Mouse (Mus musculus): ENCODE results near the gene Adamts8. TPM values are rescaled to one million over a fixed set of nuclear protein-coding genes. Genes with fewer than 3 reads are reported as not detected.

Adamts8 gene
- polyA plus RNA-seq, 1 experiment from 2014 or later = 1.7 TPM

DNA sequence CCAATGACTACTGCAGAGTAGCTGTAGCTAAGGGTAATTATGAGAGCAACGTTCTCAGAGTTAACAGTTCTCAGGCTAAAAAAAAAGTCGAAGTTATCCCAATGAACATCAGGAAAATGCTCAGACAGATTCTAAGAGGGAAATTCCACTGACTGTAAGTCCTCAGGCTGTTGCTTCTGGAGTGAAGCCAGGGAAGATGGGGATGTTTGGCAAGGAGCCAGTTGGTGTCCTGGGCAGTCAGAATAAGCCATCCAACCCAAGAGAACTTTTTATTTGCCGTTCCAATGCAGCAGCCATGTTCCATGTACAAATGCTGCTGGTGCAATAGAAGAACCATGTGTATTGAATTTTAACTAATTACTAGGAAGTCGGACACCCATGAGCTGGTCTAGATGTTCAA lies 8.2 kb downstream of the Adamts8 start:
- no peak for ATAC-seq (ENCODE audit: insufficient number of reproducible peaks, insufficient read depth, low FRiP score, low TSS enrichment, low read depth)
- H3K27ac ChIP-seq = no peak overlapping the region
- H3K9me3 ChIP-seq = no peaks in the 10 kb centered on the region
- 83% methylated on average over 4 of the region's 4 CpGs for WGBS
- no peak overlapping the region for H3K9ac ChIP-seq (replicated peaks)
- H3K36me3 ChIP-seq = no peaks in the 10 kb centered on the region
- H3K27me3 ChIP-seq = peaks cover 17% of the 10 kb centered on the region
- H3K4me3 ChIP-seq (replicated peaks) = no peak overlapping the region
- H3K4me1 ChIP-seq (replicated peaks) = peaks cover 4% of the 10 kb centered on the region; the same call in 1 of the 2 replicates
- H3K4me2 ChIP-seq = no peak overlapping the region

DNA sequence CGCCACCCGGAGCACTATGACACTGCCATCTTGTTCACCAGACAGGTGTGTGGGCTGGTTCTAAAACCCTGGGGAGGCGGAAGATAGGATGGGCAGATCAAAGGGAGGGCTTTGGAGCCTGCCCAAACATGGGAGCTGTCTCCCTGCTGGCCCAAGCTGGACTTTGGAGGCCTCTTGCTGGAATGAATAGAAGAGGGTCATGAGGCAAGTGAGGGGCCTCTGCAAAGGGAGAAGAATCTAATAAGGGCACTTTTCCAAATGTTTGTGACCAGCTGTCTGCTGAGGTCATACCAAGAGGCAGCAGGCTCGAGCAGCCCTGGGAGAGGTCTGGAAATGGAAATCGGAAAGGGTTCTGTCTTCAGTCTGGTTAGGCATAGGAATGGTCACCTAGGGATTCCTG lies 9.1 kb downstream of the Adamts8 start:
- 90% methylated on average over 5 of the region's 5 CpGs for WGBS
- no peak overlapping the region for H3K9ac ChIP-seq (replicated peaks)
- no peaks in the 10 kb centered on the region for H3K9me3 ChIP-seq
- peaks cover 4% of the 10 kb centered on the region; the same call in 1 of the 2 replicates for H3K4me1 ChIP-seq (replicated peaks)
- peaks cover 9% of the 10 kb centered on the region for H3K27me3 ChIP-seq
- no peak overlapping the region for H3K27ac ChIP-seq
- no peak overlapping the region for H3K4me2 ChIP-seq
- no peak overlapping the region for H3K4me3 ChIP-seq (replicated peaks)
- ATAC-seq (ENCODE audit: insufficient number of reproducible peaks, insufficient read depth, low FRiP score, low TSS enrichment, low read depth) = no peak
- no peaks in the 10 kb centered on the region for H3K36me3 ChIP-seq

DNA sequence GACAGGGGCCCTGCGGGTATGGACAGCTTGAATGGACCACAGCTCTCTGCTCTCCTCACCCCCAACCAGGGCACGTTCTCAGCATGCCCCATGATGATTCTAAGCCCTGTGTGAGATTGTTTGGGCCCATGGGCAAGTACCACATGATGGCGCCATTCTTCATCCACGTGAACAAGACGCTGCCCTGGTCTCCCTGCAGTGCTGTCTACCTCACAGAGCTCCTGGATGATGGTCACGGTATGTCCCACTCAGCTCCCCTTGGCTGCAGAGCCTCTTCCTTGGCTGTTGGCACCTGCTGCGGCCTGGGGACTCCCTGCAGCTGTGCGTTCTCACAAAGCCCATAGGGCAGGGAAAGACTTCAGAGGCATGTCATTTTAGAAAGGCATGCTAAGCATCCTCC lies 10.9 kb downstream of the Adamts8 start:
- peaks cover 4% of the 10 kb centered on the region; the same call in 1 of the 2 replicates for H3K4me1 ChIP-seq (replicated peaks)
- no peak overlapping the region for H3K4me2 ChIP-seq
- H3K4me3 ChIP-seq (replicated peaks) = no peak overlapping the region
- H3K27ac ChIP-seq = no peak overlapping the region
- no peak overlapping the region for H3K9ac ChIP-seq (replicated peaks)
- no peaks in the 10 kb centered on the region; the same call in 1 of the 2 replicates for H3K27me3 ChIP-seq
- no peaks in the 10 kb centered on the region for H3K36me3 ChIP-seq
- ATAC-seq (ENCODE audit: insufficient number of reproducible peaks, insufficient read depth, low FRiP score, low TSS enrichment, low read depth) = no peak
- no peaks in the 10 kb centered on the region for H3K9me3 ChIP-seq
- 53% methylated on average over 8 of the region's 8 CpGs for WGBS

DNA sequence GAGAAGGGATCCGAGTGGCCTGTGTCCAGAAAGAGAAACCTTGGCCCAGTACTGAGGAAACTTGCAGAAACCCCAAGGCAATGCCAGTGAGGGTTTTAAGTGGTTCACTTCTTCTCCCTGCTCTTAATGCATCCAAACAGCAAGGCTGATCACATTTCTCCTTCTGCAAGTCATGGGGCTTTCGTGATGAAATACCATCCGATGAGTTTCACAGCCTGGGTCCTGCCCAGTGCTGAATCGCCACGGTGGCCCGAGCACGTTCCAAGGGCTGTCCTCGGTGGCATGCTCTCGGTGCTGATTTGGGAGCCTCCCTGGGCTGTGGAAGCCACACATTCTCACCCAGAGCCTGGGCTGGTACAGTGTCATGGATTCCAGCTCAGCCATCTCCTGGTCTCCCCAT lies 12.9 kb downstream of the Adamts8 start:
- Histone ChIP-seq H3K4me3 (replicated peaks) (no peak overlapping the region), H3K27ac (no peak overlapping the region), H3K4me1 (replicated peaks) (peaks cover 4% of the 10 kb centered on the region; the same call in 1 of the 2 replicates), H3K4me2 (no peak overlapping the region), H3K27me3 (no peaks in the 10 kb centered on the region; the same call in 1 of the 2 replicates), H3K9me3 (no peaks in the 10 kb centered on the region), H3K36me3 (no peaks in the 10 kb centered on the region), H3K9ac (replicated peaks) (no peak overlapping the region)
- 88% methylated on average over 9 of the region's 9 CpGs for WGBS
- ATAC-seq (ENCODE audit: insufficient number of reproducible peaks, insufficient read depth, low FRiP score, low TSS enrichment, low read depth) = no peak

DNA sequence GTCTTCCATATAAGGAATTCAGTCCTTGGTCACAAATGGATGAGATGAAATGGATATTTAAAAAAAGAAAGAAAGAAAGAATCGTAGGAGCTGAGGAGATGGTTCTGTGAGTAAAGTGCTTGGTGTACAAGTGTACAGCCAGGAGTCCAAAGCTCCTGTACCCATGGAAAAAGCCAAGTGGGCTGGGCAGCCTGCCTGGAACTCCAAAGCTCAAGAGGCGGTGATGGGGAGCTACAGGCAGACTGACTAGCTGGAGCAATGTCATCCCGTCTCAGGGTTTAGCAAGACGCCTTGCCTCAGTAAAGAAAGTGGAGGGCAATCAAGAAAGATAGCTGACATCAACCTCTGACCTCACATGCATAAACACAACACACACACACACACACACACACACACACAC lies 21.4 kb downstream of the Adamts8 start:
- ATAC-seq (ENCODE audit: insufficient number of reproducible peaks, insufficient read depth, low FRiP score, low TSS enrichment, low read depth) = no peak
- H3K27me3 ChIP-seq = no peaks in the 10 kb centered on the region
- no peak overlapping the region for H3K9ac ChIP-seq (replicated peaks)
- H3K27ac ChIP-seq = no peak overlapping the region
- peaks cover 14% of the 10 kb centered on the region for H3K4me1 ChIP-seq (replicated peaks)
- WGBS = 86% methylated on average over 4 of the region's 4 CpGs
- no peak overlapping the region for H3K4me3 ChIP-seq (replicated peaks)
- no peaks in the 10 kb centered on the region for H3K9me3 ChIP-seq
- no peaks in the 10 kb centered on the region for H3K36me3 ChIP-seq
- no peak overlapping the region for H3K4me2 ChIP-seq

DNA sequence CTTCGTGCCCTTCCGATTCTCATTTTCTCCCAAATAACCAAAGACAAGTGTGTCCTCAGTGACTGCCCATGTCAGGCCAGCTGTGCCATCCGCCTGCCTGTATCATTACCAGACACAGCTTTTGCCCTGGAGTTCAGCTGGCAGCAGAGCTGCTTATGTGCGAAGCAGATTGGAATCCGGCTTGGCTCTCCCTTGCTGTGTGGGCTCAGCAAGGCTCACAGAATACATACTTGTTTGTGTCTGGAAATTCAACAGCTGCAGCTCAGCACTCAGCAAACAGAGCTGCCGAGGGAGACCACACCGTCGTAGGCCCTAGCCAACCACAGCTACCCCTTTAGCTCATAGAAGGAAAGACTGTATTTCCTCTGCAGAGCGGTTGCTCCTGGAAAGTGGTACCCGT lies 22.3 kb downstream of the Adamts8 start:
- H3K9ac ChIP-seq (replicated peaks) = no peak overlapping the region
- peaks cover 14% of the 10 kb centered on the region for H3K4me1 ChIP-seq (replicated peaks)
- H3K4me3 ChIP-seq (replicated peaks) = no peak overlapping the region
- no peak overlapping the region for H3K4me2 ChIP-seq
- H3K36me3 ChIP-seq = no peaks in the 10 kb centered on the region
- H3K27me3 ChIP-seq = 0 out of 2 replicates have a peak, but pooled peaks cover 4% of the 10 kb centered on the region
- peak; percentile 47; the same call in 1 of the 2 replicates for ATAC-seq (ENCODE audit: insufficient number of reproducible peaks, insufficient read depth, low FRiP score, low TSS enrichment, low read depth)
- H3K9me3 ChIP-seq = no peaks in the 10 kb centered on the region
- H3K27ac ChIP-seq = peak overlapping the region; percentile 72
- 56% methylated on average over 10 of the region's 10 CpGs for WGBS

DNA sequence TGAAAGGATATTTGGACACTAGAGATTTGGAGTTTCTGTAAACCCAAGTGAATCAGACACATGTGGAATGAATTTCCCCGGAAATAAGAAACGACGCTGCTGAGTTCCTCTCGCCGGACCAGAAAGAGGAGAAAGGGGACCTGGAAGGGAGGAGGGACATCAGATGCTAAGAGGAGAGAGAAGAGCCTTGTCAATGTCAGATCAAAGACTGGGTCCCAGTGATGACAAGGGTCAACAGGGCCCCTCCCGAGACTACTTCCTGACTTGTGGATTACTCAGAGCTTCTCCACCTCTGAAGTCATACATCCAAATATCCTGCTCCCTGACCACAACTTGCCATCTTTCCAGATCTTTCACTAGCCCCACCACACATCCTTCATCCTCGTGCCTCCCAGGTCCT lies 24.5 kb downstream of the Adamts8 start:
- H3K4me1 ChIP-seq (replicated peaks) = peaks cover 14% of the 10 kb centered on the region
- no peak overlapping the region for H3K27ac ChIP-seq
- 0 out of 2 replicates have a peak, but pooled peaks cover 6% of the 10 kb centered on the region for H3K27me3 ChIP-seq
- ATAC-seq (ENCODE audit: insufficient number of reproducible peaks, insufficient read depth, low FRiP score, low TSS enrichment, low read depth) = no peak
- no peak overlapping the region for H3K9ac ChIP-seq (replicated peaks)
- H3K9me3 ChIP-seq = no peaks in the 10 kb centered on the region
- no peak overlapping the region for H3K4me3 ChIP-seq (replicated peaks)
- no peak overlapping the region for H3K4me2 ChIP-seq
- no peaks in the 10 kb centered on the region for H3K36me3 ChIP-seq
- WGBS = 25% methylated on average over 7 of the region's 7 CpGs

DNA sequence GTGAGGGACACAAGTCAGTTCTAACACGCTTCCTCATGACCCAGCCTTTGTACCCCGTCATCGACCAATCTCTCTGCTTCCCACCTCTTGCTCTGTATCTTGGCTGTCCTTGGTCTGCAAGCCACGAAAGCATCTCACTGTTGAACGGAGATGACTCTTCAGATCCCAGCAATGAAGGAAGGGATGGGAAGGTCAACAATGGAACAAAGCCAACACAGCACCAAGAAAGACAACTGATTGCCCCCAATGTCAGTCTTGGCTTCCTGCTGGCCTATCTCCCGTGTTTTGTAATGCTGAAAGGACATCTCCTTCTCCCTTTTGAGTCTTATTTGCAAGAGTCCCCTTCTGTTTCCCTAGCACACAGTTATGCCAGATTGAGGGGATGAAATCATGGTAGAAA lies 25.8 kb downstream of the Adamts8 start:
- no peak for ATAC-seq (ENCODE audit: insufficient number of reproducible peaks, insufficient read depth, low FRiP score, low TSS enrichment, low read depth)
- Histone ChIP-seq H3K4me3 (replicated peaks) (no peak overlapping the region), H3K4me2 (no peak overlapping the region), H3K36me3 (no peaks in the 10 kb centered on the region), H3K27ac (no peak overlapping the region), H3K4me1 (replicated peaks) (peaks cover 14% of the 10 kb centered on the region), H3K27me3 (0 out of 2 replicates have a peak, but pooled peaks cover 9% of the 10 kb centered on the region), H3K9me3 (no peaks in the 10 kb centered on the region), H3K9ac (replicated peaks) (no peak overlapping the region)
- 89% methylated on average over 6 of the region's 6 CpGs for WGBS

DNA sequence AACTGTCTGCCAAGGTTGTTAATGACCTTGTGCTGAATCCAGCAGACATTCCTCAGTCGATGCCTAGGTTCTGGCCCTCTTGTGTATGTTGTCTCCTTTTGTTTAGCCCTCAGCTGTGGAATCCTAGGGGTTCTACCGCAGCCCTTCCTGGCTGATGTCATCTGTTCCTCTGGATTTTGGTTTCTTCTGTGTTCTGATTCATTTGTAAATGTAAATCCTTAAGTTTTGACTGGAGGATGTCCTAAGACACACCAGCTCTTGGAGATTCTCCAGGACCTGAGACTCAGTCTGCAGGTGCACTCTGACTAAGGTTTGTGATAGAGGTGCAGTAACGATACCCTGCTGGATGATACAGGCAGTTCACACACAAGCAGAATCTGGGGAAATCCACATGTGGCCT lies 27.6 kb downstream of the Adamts8 start:
- Histone ChIP-seq H3K36me3 (no peaks in the 10 kb centered on the region), H3K9me3 (peaks cover 5% of the 10 kb centered on the region; the same call in 1 of the 2 replicates), H3K4me3 (replicated peaks) (no peak overlapping the region), H3K9ac (replicated peaks) (no peak overlapping the region), H3K27ac (no peak overlapping the region), H3K4me2 (no peak overlapping the region), H3K27me3 (0 out of 2 replicates have a peak, but pooled peaks cover 9% of the 10 kb centered on the region), H3K4me1 (replicated peaks) (peaks cover 6% of the 10 kb centered on the region)
- ATAC-seq (ENCODE audit: insufficient number of reproducible peaks, insufficient read depth, low FRiP score, low TSS enrichment, low read depth) = no peak
- 71% methylated on average over 3 of the region's 3 CpGs for WGBS

DNA sequence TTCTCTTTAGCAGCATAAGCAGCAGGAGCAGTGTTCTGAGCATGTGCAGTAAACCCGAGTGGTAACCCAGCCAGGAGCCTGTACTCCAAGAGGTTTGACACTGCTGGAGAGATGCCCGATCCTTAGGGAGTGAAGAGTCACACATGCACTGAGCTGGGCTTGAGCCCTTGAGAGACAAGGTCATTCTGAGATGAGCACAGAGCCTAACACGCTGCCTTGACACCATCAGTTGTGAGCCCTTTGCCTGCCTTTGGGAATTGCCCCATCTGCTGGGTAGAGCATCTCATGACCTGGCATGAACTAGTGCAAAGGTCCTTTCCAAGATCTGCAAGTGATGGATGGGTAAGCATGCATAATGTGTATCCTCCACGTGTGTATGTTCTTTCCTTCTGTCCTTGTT lies 29.6 kb downstream of the Adamts8 start:
- no peak for ATAC-seq (ENCODE audit: insufficient number of reproducible peaks, insufficient read depth, low FRiP score, low TSS enrichment, low read depth)
- Histone ChIP-seq H3K9me3 (peaks cover 5% of the 10 kb centered on the region; the same call in 1 of the 2 replicates), H3K36me3 (no peaks in the 10 kb centered on the region), H3K27me3 (0 out of 2 replicates have a peak, but pooled peaks cover 9% of the 10 kb centered on the region), H3K4me3 (replicated peaks) (no peak overlapping the region), H3K4me2 (no peak overlapping the region), H3K27ac (no peak overlapping the region), H3K4me1 (replicated peaks) (peaks cover 12% of the 10 kb centered on the region), H3K9ac (replicated peaks) (no peak overlapping the region)
- WGBS = 61% methylated on average over 4 of the region's 4 CpGs

DNA sequence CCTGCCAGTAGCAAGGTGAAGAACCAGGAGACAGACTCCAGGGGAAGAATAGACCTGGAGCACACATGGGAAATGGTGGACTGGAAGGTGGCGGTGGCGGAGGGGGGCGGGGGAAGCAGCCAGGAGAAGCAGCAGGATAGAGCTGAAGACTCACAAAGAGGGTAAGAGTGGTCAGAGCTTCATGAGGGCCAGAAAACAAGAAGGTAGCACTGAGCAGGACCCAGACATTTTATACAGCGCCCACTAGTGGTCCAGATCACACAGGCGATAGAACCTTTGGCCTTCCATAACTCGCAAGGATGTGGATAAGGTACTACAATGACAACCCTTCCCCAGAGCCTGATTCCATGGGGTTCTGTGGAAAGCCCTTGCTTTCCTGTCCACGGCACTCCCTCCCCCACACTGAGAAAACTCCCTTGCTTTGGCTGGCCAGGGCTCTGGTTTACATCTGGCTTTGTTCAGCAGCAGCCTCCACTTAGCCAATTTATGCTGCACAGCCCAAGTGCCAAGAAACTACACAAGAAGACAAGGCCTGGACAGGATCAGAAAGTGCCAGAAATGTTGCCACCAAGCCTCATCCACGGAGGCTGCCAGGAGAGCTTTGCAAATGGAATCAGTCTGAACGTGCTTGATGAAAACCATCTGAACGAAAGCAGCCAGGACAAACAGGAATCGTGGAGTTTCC lies 34.1 kb downstream of the Adamts8 start:
- Histone ChIP-seq H3K27me3 (0 out of 2 replicates have a peak, but pooled peaks cover 5% of the 10 kb centered on the region), H3K4me1 (replicated peaks) (peaks cover 16% of the 10 kb centered on the region), H3K4me3 (replicated peaks) (no peak overlapping the region), H3K27ac (peak overlapping the region; percentile 79), H3K36me3 (no peaks in the 10 kb centered on the region), H3K4me2 (no peak overlapping the region), H3K9ac (replicated peaks) (no peak overlapping the region), H3K9me3 (peaks cover 5% of the 10 kb centered on the region; the same call in 1 of the 2 replicates)
- 39% methylated on average over 11 of the region's 11 CpGs for WGBS
- peak; percentile 78; the same call in 1 of the 2 replicates for ATAC-seq (ENCODE audit: insufficient number of reproducible peaks, insufficient read depth, low FRiP score, low TSS enrichment, low read depth)

DNA sequence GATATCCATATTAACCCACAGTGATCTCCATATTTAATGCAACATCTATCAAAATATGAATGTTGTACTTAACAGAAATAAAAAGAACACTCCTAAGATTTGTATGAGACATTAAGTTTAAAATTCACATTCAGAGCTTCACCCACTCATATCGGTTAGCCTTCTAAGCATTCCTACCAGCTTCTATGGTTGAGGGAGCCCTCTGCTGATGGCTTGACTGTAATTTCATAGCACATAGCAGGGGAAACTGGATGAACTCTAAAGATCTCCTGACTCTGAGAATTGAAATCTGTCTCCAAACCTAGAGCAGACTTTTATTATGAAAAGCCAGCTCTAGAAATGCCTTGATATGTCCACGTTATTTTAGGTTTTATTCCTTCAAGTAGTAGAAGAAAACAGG lies 38.1 kb downstream of the Adamts8 start:
- no peak overlapping the region for H3K27ac ChIP-seq

More for the DNA sequence above, 38.1 kb downstream of the Adamts8 start:
- Histone ChIP-seq H3K9ac (replicated peaks) (no peak overlapping the region), H3K9me3 (no peaks in the 10 kb centered on the region), H3K4me2 (no peak overlapping the region), H3K27me3 (no peaks in the 10 kb centered on the region), H3K4me1 (replicated peaks) (peaks cover 17% of the 10 kb centered on the region), H3K36me3 (no peaks in the 10 kb centered on the region), H3K4me3 (replicated peaks) (no peak overlapping the region)
- 75% methylated on average over 2 of the region's 2 CpGs for WGBS
- ATAC-seq (ENCODE audit: insufficient number of reproducible peaks, insufficient read depth, low FRiP score, low TSS enrichment, low read depth) = no peak
